ENCODE assay signal across 8 mouse cellular contexts in the genomic region with DNA sequence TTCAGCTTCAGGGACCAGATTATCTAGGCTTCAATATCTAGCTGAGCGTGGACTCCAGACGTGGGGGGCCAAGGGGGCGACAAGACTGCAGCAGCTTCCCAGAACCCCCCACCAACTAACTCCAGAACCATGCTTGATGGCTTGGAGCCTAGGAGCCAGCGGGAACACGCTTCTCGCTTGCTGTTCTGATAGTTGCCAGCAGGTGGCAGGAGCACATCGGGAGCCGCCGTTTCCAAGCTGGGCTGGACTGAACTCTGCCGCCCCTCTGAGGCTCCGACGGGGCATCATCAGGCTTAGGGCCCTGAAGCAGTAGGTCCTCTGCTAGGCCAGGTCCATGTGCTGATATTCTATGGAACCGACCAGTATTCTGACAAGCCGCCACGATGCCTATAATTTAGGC. TPM values are rescaled to one million over a fixed set of nuclear protein-coding genes. Genes with fewer than 3 reads are reported as not detected.
DNase-seq lines count a peak whose midpoint lies in the region; ATAC-seq and TF ChIP-seq lines count a peak whose summit lies in the region.

No protein-coding gene starts in this region.

- no peak overlapping the region; the same call in 1 of the 2 replicates for H3K27ac ChIP-seq in embryonic facial prominence, embryonic 10.5 days (replicated peaks)
- peak overlapping the region; percentile 12; the same call in 1 of the 2 replicates for H3K27ac ChIP-seq in limb, embryonic 13.5 days
- H3K27ac ChIP-seq in midbrain, postnatal 0 days (ENCODE audit: low read depth, low read length), result no peak overlapping the region

- no peaks in the 10 kb centered on the region for H3K36me3 ChIP-seq in embryonic facial prominence, embryonic 10.5 days (replicated peaks)
- H3K36me3 ChIP-seq in limb, embryonic 13.5 days, result no peaks in the 10 kb centered on the region
- peaks cover 26% of the 10 kb centered on the region for H3K36me3 ChIP-seq in midbrain, postnatal 0 days (ENCODE audit: insufficient read depth, low read length)

- peaks cover 28% of the 10 kb centered on the region for H3K4me1 ChIP-seq in embryonic facial prominence, embryonic 10.5 days
- H3K4me1 ChIP-seq in limb, embryonic 13.5 days, result peaks cover 17% of the 10 kb centered on the region
- no peaks in the 10 kb centered on the region for H3K4me1 ChIP-seq in midbrain, postnatal 0 days (ENCODE audit: insufficient read depth, low read length)

- peak; percentile 99 for TF ChIP-seq CTCF in midbrain, postnatal 0 days (IDR thresholded peaks at IDR 0.05)

- 6% methylated on average over 15 of the region's 15 CpGs for WGBS in embryonic facial prominence, embryonic 10.5 days
- 5% methylated on average over 15 of the region's 15 CpGs for WGBS in limb, embryonic 13.5 days
- WGBS in midbrain, postnatal 0 days, result 5% methylated on average over 15 of the region's 15 CpGs

- no peak overlapping the region for H3K4me3 ChIP-seq in embryonic facial prominence, embryonic 10.5 days
- no peak overlapping the region for H3K4me3 ChIP-seq in limb, embryonic 13.5 days
- H3K4me3 ChIP-seq in midbrain, postnatal 0 days (ENCODE audit: low read depth, low read length), result no peak overlapping the region

- DNase-seq in 3T3-L1 (ENCODE audit: low read depth, low spot score), result peak; percentile 89
- DNase-seq in adrenal gland, postnatal 10 days, result peak; percentile 93
- peak; percentile 85 for DNase-seq in embryonic facial prominence, embryonic 10.5 days (ENCODE audit: low spot score)
- DNase-seq in heart, adult 18-20 months, result peak; percentile 79 to 92
- peak; percentile 92 for DNase-seq in kidney, adult 18-20 months
- peak; percentile 83 for DNase-seq in midbrain, postnatal 0 days (ENCODE audit: low spot score)
- DNase-seq in spleen, postnatal 10 days (ENCODE audit: low spot score in 2 of 2), result peak; percentile 83 to 88

- peaks cover 8% of the 10 kb centered on the region for H3K27me3 ChIP-seq in embryonic facial prominence, embryonic 10.5 days (replicated peaks; ENCODE audit: low read depth, poor library complexity, severe bottlenecking)
- H3K27me3 ChIP-seq in limb, embryonic 13.5 days, result peaks cover 4% of the 10 kb centered on the region; the same call in 1 of the 2 replicates
- no peaks in the 10 kb centered on the region for H3K27me3 ChIP-seq in midbrain, postnatal 0 days (ENCODE audit: insufficient read depth, low read length)

- H3K9me3 ChIP-seq in embryonic facial prominence, embryonic 10.5 days, result no peaks in the 10 kb centered on the region
- no peaks in the 10 kb centered on the region for H3K9me3 ChIP-seq in limb, embryonic 13.5 days
- no peaks in the 10 kb centered on the region for H3K9me3 ChIP-seq in midbrain, postnatal 0 days (ENCODE audit: low read length)

- peak; percentile 46 for ATAC-seq in limb, embryonic 13.5 days (ENCODE audit: low FRiP score, low read depth)
- peak; percentile 38; the same call in 1 of the 2 replicates for ATAC-seq in midbrain, postnatal 0 days (ENCODE audit: low FRiP score)

- no peak overlapping the region for H3K9ac ChIP-seq in limb, embryonic 13.5 days
- H3K9ac ChIP-seq in midbrain, postnatal 0 days (replicated peaks; ENCODE audit: low read length, poor library complexity, severe bottlenecking), result no peak overlapping the region

- peak overlapping the region; percentile 5; the same call in 1 of the 2 replicates for H3K4me2 ChIP-seq in limb, embryonic 13.5 days (replicated peaks)
- no peak overlapping the region for H3K4me2 ChIP-seq in midbrain, postnatal 0 days (ENCODE audit: low read depth, low read length, poor library complexity, severe bottlenecking)

RNA-seq across cellular contexts. Expression of a gene that starts 30.1 kb away (rescaled TPM):
- total RNA-seq in adrenal gland, postnatal 10 days (2021), result 10 to 100 TPM; 69.6 to 82.9 TPM
- 188 and 189 TPM in 2 replicates for polyA plus RNA-seq in embryonic facial prominence, embryonic 10.5 days (2016; fragmentation: Nextera tagmentation; extraction: Ambion mirVana)
- 10 to 100 TPM; 42.0 to 44.7 TPM for total RNA-seq in heart, adult 18-20 months (2021)
- polyA plus RNA-seq in limb, embryonic 13.5 days (2015; fragmentation: Nextera tagmentation; extraction: Ambion mirVana), result 155 and 165 TPM in 2 replicates
- total RNA-seq in midbrain, postnatal 0 days (2014; rRNA removed), result 48.5 and 48.9 TPM in 2 replicates
- 135 and 142 TPM in 2 replicates for polyA plus RNA-seq in midbrain, postnatal 0 days (2015; fragmentation: Nextera tagmentation; extraction: Ambion mirVana)

RNA-seq across cellular contexts. Expression of a gene that starts 43.2 kb away (rescaled TPM):
- 1 to 10 TPM; 5.9 to 7.5 TPM for total RNA-seq in adrenal gland, postnatal 10 days (2021)
- 0.51 and 0.54 TPM in 2 replicates for polyA plus RNA-seq in embryonic facial prominence, embryonic 10.5 days (2016; fragmentation: Nextera tagmentation; extraction: Ambion mirVana)
- total RNA-seq in heart, adult 18-20 months (2021), result 1 to 10 TPM; 2.1 to 2.3 TPM
- polyA plus RNA-seq in limb, embryonic 13.5 days (2015; fragmentation: Nextera tagmentation; extraction: Ambion mirVana), result 0.94 and 1.2 TPM in 2 replicates
- 234 and 253 TPM in 2 replicates for total RNA-seq in midbrain, postnatal 0 days (2014; rRNA removed)
- polyA plus RNA-seq in midbrain, postnatal 0 days (2015; fragmentation: Nextera tagmentation; extraction: Ambion mirVana), result 141 and 152 TPM in 2 replicates

Comparison
In these comparisons a context has a peak if more than half of its experiments do, and no peak if none do; other contexts are left out.
1. RNA of a gene that starts 43.2 kb away (total RNA-seq): 234 to 253 TPM in midbrain, postnatal 0 days; 5.9 to 7.5 TPM in adrenal gland, postnatal 10 days and 2.1 to 2.3 TPM in heart, adult 18-20 months; every median in the first group is over 10 times any median in the second.
2. Peak in every context shown above with its lines, with median percentiles within 50 percentile points of each other: DNase-seq.